Mouse (Mus musculus): ENCODE results near the gene Itpr1. TPM values are rescaled to one million over a fixed set of nuclear protein-coding genes. Genes with fewer than 3 reads are reported as not detected.

The Itpr1 gene
- polyA plus RNA-seq, 1 experiment from 2014 or later = 15.6 TPM

DNA sequence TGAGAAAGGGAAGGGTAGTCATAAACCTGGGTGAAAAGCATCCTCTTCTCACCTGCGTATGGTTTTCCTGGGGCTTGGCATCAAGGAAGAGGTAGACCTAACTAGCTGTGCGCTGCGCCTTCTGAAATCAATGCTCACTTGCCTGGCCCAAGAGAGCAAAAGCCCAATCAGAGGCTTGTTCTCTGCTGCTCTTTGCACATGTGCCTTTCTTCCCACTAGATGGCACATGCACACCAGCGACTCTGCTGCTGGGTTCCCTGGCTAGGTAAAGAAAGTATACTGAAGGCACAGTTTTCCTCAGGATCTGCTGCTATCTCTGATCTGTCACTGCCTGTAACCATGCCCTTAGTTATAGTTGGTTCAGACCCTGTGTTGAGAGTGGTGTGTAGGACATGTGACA lies 154.5 kb downstream of the Itpr1 start:
- H3K27ac ChIP-seq (ENCODE audit: low read depth) = no peak overlapping the region
- no peak overlapping the region for H3K9ac ChIP-seq (ENCODE audit: low read length)
- no peak overlapping the region for H3K4me3 ChIP-seq (ENCODE audit: low read depth, low read length)
- 85% methylated on average over 4 of the region's 4 CpGs for WGBS
- no peak for ATAC-seq (replicated peaks; ENCODE audit: low FRiP score, low TSS enrichment, low read depth)
- peaks cover 32% of the 10 kb centered on the region for H3K36me3 ChIP-seq (ENCODE audit: control insufficient read depth, insufficient read depth, low read length)
- no peaks in the 10 kb centered on the region for H3K9me3 ChIP-seq (ENCODE audit: control insufficient read depth, low read length)
- H3K4me1 ChIP-seq (replicated peaks; ENCODE audit: control insufficient read depth, insufficient read depth, low read length) = no peaks in the 10 kb centered on the region
- H3K27me3 ChIP-seq (replicated peaks; ENCODE audit: control insufficient read depth, insufficient read depth, low read length) = no peaks in the 10 kb centered on the region
- no peak overlapping the region for H3K4me2 ChIP-seq (ENCODE audit: low read length)
- no peak for DNase-seq (ENCODE audit: low spot score)

DNA sequence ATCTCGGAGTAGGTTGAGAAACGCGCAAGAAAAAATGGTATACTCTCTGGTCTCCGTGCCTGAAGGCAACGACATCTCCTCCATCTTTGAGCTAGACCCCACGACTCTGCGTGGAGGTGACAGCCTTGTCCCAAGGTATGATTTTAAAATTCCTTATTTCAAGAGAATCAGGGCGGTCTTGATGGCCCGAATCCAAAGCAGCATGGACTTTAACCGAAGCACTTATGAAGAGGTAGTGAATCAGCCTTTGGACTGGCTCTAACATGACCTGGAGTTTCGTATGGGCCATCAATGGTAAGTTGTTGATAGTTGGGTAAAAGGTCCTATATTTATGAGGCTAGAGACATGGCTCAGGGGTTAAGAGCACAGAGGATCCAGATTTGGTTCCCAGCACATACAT lies 156.1 kb downstream of the Itpr1 start:
- Histone ChIP-seq H3K4me3 (ENCODE audit: low read depth, low read length) (no peak overlapping the region), H3K4me2 (ENCODE audit: low read length) (no peak overlapping the region), H3K9ac (ENCODE audit: low read length) (no peak overlapping the region), H3K27me3 (replicated peaks; ENCODE audit: control insufficient read depth, insufficient read depth, low read length) (no peaks in the 10 kb centered on the region), H3K27ac (ENCODE audit: low read depth) (no peak overlapping the region), H3K4me1 (replicated peaks; ENCODE audit: control insufficient read depth, insufficient read depth, low read length) (no peaks in the 10 kb centered on the region), H3K36me3 (ENCODE audit: control insufficient read depth, insufficient read depth, low read length) (peaks cover 27% of the 10 kb centered on the region), H3K9me3 (ENCODE audit: control insufficient read depth, low read length) (no peaks in the 10 kb centered on the region)
- no peak for ATAC-seq (replicated peaks; ENCODE audit: low FRiP score, low TSS enrichment, low read depth)
- WGBS = 94% methylated on average over 11 of the region's 11 CpGs
- DNase-seq (ENCODE audit: low spot score) = no peak

DNA sequence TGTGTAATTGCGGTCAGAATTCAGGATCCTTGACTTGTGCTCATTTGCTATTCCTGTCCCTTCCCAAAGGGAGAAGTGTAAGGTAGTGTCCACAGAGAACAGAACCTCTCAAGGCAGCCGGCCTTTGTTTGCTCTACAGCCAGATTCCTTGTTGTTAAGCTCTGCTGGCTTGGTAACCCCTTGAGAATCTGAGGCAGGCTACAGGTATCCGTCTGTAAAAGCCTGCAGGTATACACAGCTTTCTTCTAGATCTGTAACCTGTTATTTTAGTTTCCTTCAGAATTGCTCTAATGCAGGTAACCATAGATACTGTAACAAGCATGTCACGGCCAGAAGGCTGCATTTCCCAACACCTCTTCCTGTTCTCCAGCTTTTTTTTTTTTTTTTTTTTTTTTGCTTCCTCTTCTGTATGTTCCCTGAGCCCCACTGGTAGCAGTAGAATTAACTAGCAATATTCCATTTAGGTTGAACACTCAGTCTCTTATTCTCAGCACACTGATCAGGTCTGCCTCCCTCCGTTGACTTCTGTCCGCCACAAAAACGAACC lies 158.5 kb downstream of the Itpr1 start:
- DNase-seq (ENCODE audit: low spot score) = no peak
- Histone ChIP-seq H3K36me3 (ENCODE audit: control insufficient read depth, insufficient read depth, low read length) (peaks cover 20% of the 10 kb centered on the region; the same call in 1 of the 2 replicates), H3K27ac (ENCODE audit: low read depth) (no peak overlapping the region), H3K4me1 (replicated peaks; ENCODE audit: control insufficient read depth, insufficient read depth, low read length) (no peaks in the 10 kb centered on the region), H3K4me3 (ENCODE audit: low read depth, low read length) (no peak overlapping the region), H3K9ac (ENCODE audit: low read length) (no peak overlapping the region), H3K9me3 (ENCODE audit: control insufficient read depth, low read length) (no peaks in the 10 kb centered on the region), H3K4me2 (ENCODE audit: low read length) (no peak overlapping the region), H3K27me3 (replicated peaks; ENCODE audit: control insufficient read depth, insufficient read depth, low read length) (no peaks in the 10 kb centered on the region)
- no peak for ATAC-seq (replicated peaks; ENCODE audit: low FRiP score, low TSS enrichment, low read depth)
- 86% methylated on average over 7 of the region's 7 CpGs for whole genome bisulfite sequencing

- Histone ChIP-seq H3K36me3 (ENCODE audit: control insufficient read depth, insufficient read depth, low read length) (peaks cover 34% of the 10 kb centered on the region; the same call in 1 of the 2 replicates), H3K4me2 (ENCODE audit: low read length) (no peak overlapping the region), H3K9me3 (ENCODE audit: control insufficient read depth, low read length) (no peaks in the 10 kb centered on the region), H3K4me1 (replicated peaks; ENCODE audit: control insufficient read depth, insufficient read depth, low read length) (no peaks in the 10 kb centered on the region), H3K27me3 (replicated peaks; ENCODE audit: control insufficient read depth, insufficient read depth, low read length) (no peaks in the 10 kb centered on the region), H3K9ac (ENCODE audit: low read length) (no peak overlapping the region), H3K4me3 (ENCODE audit: low read depth, low read length) (no peak overlapping the region), H3K27ac (ENCODE audit: low read depth) (no peak overlapping the region)
- ATAC-seq (replicated peaks; ENCODE audit: low FRiP score, low TSS enrichment, low read depth) (no peak), DNase-seq (ENCODE audit: low spot score) (no peak)
- WGBS = 70% methylated on average over 7 of the region's 7 CpGs
Measured at GRCm38 (mm10) chr6:108374019-108374418, 161.1 kb downstream of the Itpr1 start.

DNA sequence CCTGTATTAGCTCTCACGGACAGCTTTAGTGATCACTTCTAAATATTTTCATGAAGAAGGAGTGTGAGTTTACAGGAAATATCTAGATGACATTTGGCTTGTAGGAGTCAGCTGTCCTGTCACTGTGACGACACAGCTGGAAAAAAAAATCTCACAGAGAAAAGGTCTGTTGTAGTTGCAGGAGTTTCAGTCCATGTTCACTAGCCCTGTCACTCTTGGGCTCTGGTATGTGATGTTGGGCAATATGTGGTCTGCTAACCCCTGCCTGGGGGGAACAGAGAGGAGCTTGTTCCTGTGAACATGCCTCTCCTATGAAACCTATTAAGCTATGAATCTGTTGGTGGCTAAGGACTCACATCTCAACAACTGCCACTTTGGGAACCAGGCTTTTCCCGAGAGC lies 166.1 kb downstream of the Itpr1 start:
- Histone ChIP-seq H3K4me1 (replicated peaks; ENCODE audit: control insufficient read depth, insufficient read depth, low read length) (no peaks in the 10 kb centered on the region), H3K36me3 (ENCODE audit: control insufficient read depth, insufficient read depth, low read length) (peaks cover 34% of the 10 kb centered on the region), H3K9me3 (ENCODE audit: control insufficient read depth, low read length) (no peaks in the 10 kb centered on the region), H3K27me3 (replicated peaks; ENCODE audit: control insufficient read depth, insufficient read depth, low read length) (no peaks in the 10 kb centered on the region), H3K4me2 (ENCODE audit: low read length) (no peak overlapping the region), H3K27ac (ENCODE audit: low read depth) (no peak overlapping the region), H3K9ac (ENCODE audit: low read length) (no peak overlapping the region), H3K4me3 (ENCODE audit: low read depth, low read length) (no peak overlapping the region)
- WGBS = 63% methylated on average over 3 of the region's 3 CpGs
- ATAC-seq (replicated peaks; ENCODE audit: low FRiP score, low TSS enrichment, low read depth) (no peak), DNase-seq (ENCODE audit: low spot score) (no peak)

DNA sequence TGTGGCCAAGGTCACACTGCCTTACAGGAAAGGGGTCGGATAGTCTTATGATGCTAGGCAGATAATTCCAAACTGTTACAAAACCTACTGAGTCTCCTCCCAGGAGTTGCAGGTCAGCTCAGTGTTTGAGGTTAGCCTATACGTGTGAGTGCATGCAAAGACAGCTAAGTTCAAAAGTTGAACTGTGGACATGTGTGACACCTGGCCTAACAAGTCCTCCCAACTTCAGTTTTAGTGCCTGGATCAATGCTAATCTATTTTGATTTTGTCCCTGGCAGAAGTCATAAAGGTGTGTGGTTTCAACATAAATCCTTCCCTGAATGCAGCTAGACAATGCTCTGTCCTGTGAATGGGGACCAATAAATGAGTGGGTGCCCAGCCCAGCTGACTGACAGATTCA lies 167.3 kb downstream of the Itpr1 start:
- H3K4me2 ChIP-seq (ENCODE audit: low read length) = no peak overlapping the region
- H3K4me3 ChIP-seq (ENCODE audit: low read depth, low read length) = no peak overlapping the region
- ATAC-seq (replicated peaks; ENCODE audit: low FRiP score, low TSS enrichment, low read depth) = no peak
- H3K27ac ChIP-seq (ENCODE audit: low read depth) = no peak overlapping the region
- H3K4me1 ChIP-seq (replicated peaks; ENCODE audit: control insufficient read depth, insufficient read depth, low read length) = no peaks in the 10 kb centered on the region
- H3K9ac ChIP-seq (ENCODE audit: low read length) = no peak overlapping the region
- no peaks in the 10 kb centered on the region for H3K9me3 ChIP-seq (ENCODE audit: control insufficient read depth, low read length)
- 77% methylated on average over 2 of the region's 2 CpGs for WGBS
- H3K27me3 ChIP-seq (replicated peaks; ENCODE audit: control insufficient read depth, insufficient read depth, low read length) = no peaks in the 10 kb centered on the region
- H3K36me3 ChIP-seq (ENCODE audit: control insufficient read depth, insufficient read depth, low read length) = peaks cover 34% of the 10 kb centered on the region
- DNase-seq (ENCODE audit: low spot score) = no peak

- 77% methylated on average over 6 of the region's 6 CpGs for WGBS
- no peak for ATAC-seq (replicated peaks; ENCODE audit: low FRiP score, low TSS enrichment, low read depth)
- Histone ChIP-seq H3K4me2 (ENCODE audit: low read length) (no peak overlapping the region), H3K4me3 (ENCODE audit: low read depth, low read length) (no peak overlapping the region), H3K36me3 (ENCODE audit: control insufficient read depth, insufficient read depth, low read length) (peaks cover 38% of the 10 kb centered on the region), H3K9me3 (ENCODE audit: control insufficient read depth, low read length) (no peaks in the 10 kb centered on the region), H3K27ac (ENCODE audit: low read depth) (no peak overlapping the region), H3K4me1 (replicated peaks; ENCODE audit: control insufficient read depth, insufficient read depth, low read length) (no peaks in the 10 kb centered on the region), H3K27me3 (replicated peaks; ENCODE audit: control insufficient read depth, insufficient read depth, low read length) (no peaks in the 10 kb centered on the region), H3K9ac (ENCODE audit: low read length) (no peak overlapping the region)
- DNase-seq (ENCODE audit: low spot score) = no peak
Measured at GRCm38 (mm10) chr6:108390624-108391324, 177.9 kb downstream of the Itpr1 start.

DNA sequence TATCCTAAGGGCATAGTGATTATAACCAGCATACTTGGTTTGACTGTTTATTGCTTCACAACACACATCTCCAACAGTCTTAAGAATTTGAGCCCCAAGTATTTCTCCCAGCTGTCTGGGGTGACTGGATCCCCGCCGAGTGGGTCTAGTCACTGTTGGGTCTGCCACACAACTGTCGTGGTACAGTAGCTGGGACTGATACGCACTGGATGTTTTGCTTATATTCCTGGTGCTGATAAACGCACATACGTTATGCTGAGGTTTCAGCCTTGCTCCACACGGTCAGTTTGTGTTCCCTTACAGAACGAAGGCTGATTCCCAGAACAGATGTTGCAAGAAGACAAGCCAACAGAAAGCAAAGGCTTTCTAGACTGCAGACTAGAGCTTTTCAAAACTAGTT lies 180.2 kb downstream of the Itpr1 start:
- H3K36me3 ChIP-seq (ENCODE audit: control insufficient read depth, insufficient read depth, low read length) = peaks cover 39% of the 10 kb centered on the region
- no peak overlapping the region for H3K4me2 ChIP-seq (ENCODE audit: low read length)
- ATAC-seq (replicated peaks; ENCODE audit: low FRiP score, low TSS enrichment, low read depth) (no peak), DNase-seq (ENCODE audit: low spot score) (no peak)
- H3K4me1 ChIP-seq (replicated peaks; ENCODE audit: control insufficient read depth, insufficient read depth, low read length) = no peaks in the 10 kb centered on the region
- H3K9me3 ChIP-seq (ENCODE audit: control insufficient read depth, low read length) = no peaks in the 10 kb centered on the region
- H3K27me3 ChIP-seq (replicated peaks; ENCODE audit: control insufficient read depth, insufficient read depth, low read length) = no peaks in the 10 kb centered on the region
- H3K9ac ChIP-seq (ENCODE audit: low read length) = no peak overlapping the region
- 71% methylated on average over 8 of the region's 8 CpGs for WGBS
- H3K4me3 ChIP-seq (ENCODE audit: low read depth, low read length) = no peak overlapping the region
- no peak overlapping the region for H3K27ac ChIP-seq (ENCODE audit: low read depth)

GRCm38 (mm10) chr6:108397956-108398355 lies 185.1 kb downstream of the Itpr1 start:
- peaks cover 53% of the 10 kb centered on the region for H3K36me3 ChIP-seq (ENCODE audit: control insufficient read depth, insufficient read depth, low read length)
- DNase-seq (ENCODE audit: low spot score) (no peak), ATAC-seq (replicated peaks; ENCODE audit: low FRiP score, low TSS enrichment, low read depth) (no peak)
- H3K4me3 ChIP-seq (ENCODE audit: low read depth, low read length) = no peak overlapping the region
- H3K9ac ChIP-seq (ENCODE audit: low read length) = no peak overlapping the region
- WGBS = 94% methylated on average over 3 of the region's 3 CpGs
- H3K4me1 ChIP-seq (replicated peaks; ENCODE audit: control insufficient read depth, insufficient read depth, low read length) = no peaks in the 10 kb centered on the region
- H3K9me3 ChIP-seq (ENCODE audit: control insufficient read depth, low read length) = no peaks in the 10 kb centered on the region
- H3K27ac ChIP-seq (ENCODE audit: low read depth) = no peak overlapping the region
- H3K27me3 ChIP-seq (replicated peaks; ENCODE audit: control insufficient read depth, insufficient read depth, low read length) = no peaks in the 10 kb centered on the region
- no peak overlapping the region for H3K4me2 ChIP-seq (ENCODE audit: low read length)

Data from intestine, embryonic 14.5 days (tissue).